Mouse (Mus musculus) testis, adult 2 months (tissue): Measurements from ENCODE around the gene Reps2.

Experiments
- CTCF ChIP-seq: fragments of 200-500 bp; IDR thresholded peaks from 2 replicates; pipeline ENCODE4 v1.5.1; 2012; ENCODE audit warnings: low read depth, mild to moderate bottlenecking, inconsistent platforms, low read length, moderate library complexity; ENCODE audit not compliant: control insufficient read depth, insufficient read depth, insufficient replicate concordance
- POLR2A ChIP-seq: fragments of 200-500 bp; IDR thresholded peaks from 2 replicates; pipeline ENCODE4 v1.6.1; 2012; ENCODE audit warnings: low read depth, mild to moderate bottlenecking, inconsistent platforms, low read length, moderate library complexity; ENCODE audit not compliant: control insufficient read depth

GRCm38 (mm10) chrX:162402487-162402886, 241.0 kb downstream of the Reps2 start:
- TF ChIP-seq CTCF (no peak), POLR2A (no peak)
